Mouse (Mus musculus) cerebral cortex, adult 2 months (tissue): Measurements from ENCODE around the gene Farsa.

ENCODE experiments used
- WGBS: fragments of 180-500 bp; shearing (Covaris S2); methylation state at CpG from one replicate; pipeline ENCODE4 v1.1.7; 2018; 5-methylcytosine and 5-hydroxymethylcytosine counted together

Farsa gene

GRCm38 (mm10) chr8:84910551-84910950 is 53.8 kb downstream of the Farsa start:
- 88% methylated on average over 6 of the region's 6 CpGs for WGBS

- WGBS = 86% methylated on average over 9 of the region's 9 CpGs
Measured at GRCm38 (mm10) chr8:84911854-84912253, 55.1 kb downstream of the Farsa start.

GRCm38 (mm10) chr8:84912391-84912790 is 55.6 kb downstream of the Farsa start:
- 50% methylated on average over 27 of the region's 27 CpGs for WGBS

- WGBS = 15% methylated on average over 55 of the region's 55 CpGs
Measured at GRCm38 (mm10) chr8:84912895-84913501, 56.2 kb downstream of the Farsa start.

- WGBS = 29% methylated on average over 9 of the region's 9 CpGs
Measured at GRCm38 (mm10) chr8:84913502-84913900, 56.7 kb downstream of the Farsa start.

GRCm38 (mm10) chr8:84913960-84914359 is 57.2 kb downstream of the Farsa start:
- WGBS = 41% methylated on average over 4 of the region's 4 CpGs

- WGBS = 87% methylated on average over 8 of the region's 8 CpGs
Measured at GRCm38 (mm10) chr8:84915269-84915668, 58.5 kb downstream of the Farsa start.

- 41% methylated on average over 20 of the region's 20 CpGs for WGBS
Measured at GRCm38 (mm10) chr8:84917781-84918180, 61.0 kb downstream of the Farsa start.

GRCm38 (mm10) chr8:84918646-84919045 is 61.9 kb downstream of the Farsa start:
- WGBS = 87% methylated on average over 15 of the region's 15 CpGs
